10 mouse cellular contexts compared by ENCODE assay signal in genomic region chr15:79946790-79947189, GRCm38 (mm10). TPM values are rescaled to one million over a fixed set of nuclear protein-coding genes. Genes with fewer than 3 reads are reported as not detected.
DNase-seq lines count a peak whose midpoint lies in the region; ATAC-seq and TF ChIP-seq lines count a peak whose summit lies in the region.
"Had no signal": no experiment of that assay in that cellular context is flagged by ENCODE, and none has a peak within 500 bp of the region (broad histone marks: within the 10 kb centered on the region; RNA-seq: fewer than 3 reads in every experiment).

No protein-coding gene starts in this region.

- H3K4me3 ChIP-seq in kidney, adult 2 months (ENCODE audit: insufficient read depth, low read depth, low read length), result no peak overlapping the region
- no peak overlapping the region for H3K4me3 ChIP-seq in kidney, embryonic 15.5 days (replicated peaks)
- no peak overlapping the region for H3K4me3 ChIP-seq in neural tube, embryonic 15.5 days (replicated peaks)
- H3K4me3 ChIP-seq: heart, embryonic 13.5 days; neural tube, embryonic 12.5 days had no signal

- TF ChIP-seq POLR2A in kidney, adult 2 months (IDR thresholded peaks at IDR 0.05; ENCODE audit: low read depth, low read length), result no peak

- WGBS in kidney, adult 2 months, result 76% methylated on average over 9 of the region's 9 CpGs
- WGBS in kidney, embryonic 15.5 days, result 64% methylated on average over 9 of the region's 9 CpGs
- 62% methylated on average over 9 of the region's 9 CpGs for WGBS in neural tube, embryonic 15.5 days

- H3K4me1 ChIP-seq in kidney, adult 2 months (ENCODE audit: control insufficient read depth, insufficient read depth, low read length), result peaks cover 14% of the 10 kb centered on the region
- H3K4me1 ChIP-seq in kidney, embryonic 15.5 days, result peaks cover 28% of the 10 kb centered on the region
- peaks cover 28% of the 10 kb centered on the region for H3K4me1 ChIP-seq in neural tube, embryonic 15.5 days

- DNase-seq in kidney, adult 2 months, result peak; percentile 51
- DNase-seq in 416B (ENCODE audit: low read depth), result peak; percentile 71
- peak; percentile 39 for DNase-seq in CD4-positive helper T cell, adult 2 months (ENCODE audit: low read depth, low spot score)
- DNase-seq in induced T-regulatory cell, adult 2 months (ENCODE audit: low read depth), result peak; percentile 69
- no peak for DNase-seq in cerebellum, adult 11 months
- DNase-seq in urinary bladder, postnatal 4 days (ENCODE audit: low spot score in 2 of 2), result no peak

- H3K9ac ChIP-seq in kidney, embryonic 15.5 days, result no peak overlapping the region
- no peak overlapping the region for H3K9ac ChIP-seq in neural tube, embryonic 15.5 days (replicated peaks)
- H3K9ac ChIP-seq: heart, embryonic 13.5 days; neural tube, embryonic 12.5 days had no signal

- H3K4me2 ChIP-seq in kidney, embryonic 15.5 days, result no peak overlapping the region
- no peak overlapping the region for H3K4me2 ChIP-seq in neural tube, embryonic 15.5 days
- H3K4me2 ChIP-seq: heart, embryonic 13.5 days; neural tube, embryonic 12.5 days had no signal

- H3K27ac ChIP-seq in kidney, adult 2 months (ENCODE audit: insufficient read depth, low read depth, low read length), result no peak overlapping the region
- H3K27ac ChIP-seq in kidney, embryonic 15.5 days, result no peak overlapping the region
- H3K27ac ChIP-seq in neural tube, embryonic 15.5 days (replicated peaks), result no peak overlapping the region
- H3K27ac ChIP-seq: heart, embryonic 13.5 days; neural tube, embryonic 12.5 days had no signal

- no peaks in the 10 kb centered on the region for H3K27me3 ChIP-seq in kidney, adult 2 months (replicated peaks; ENCODE audit: control insufficient read depth, insufficient read depth, low read length)
- no peaks in the 10 kb centered on the region for H3K27me3 ChIP-seq in kidney, embryonic 15.5 days
- H3K27me3 ChIP-seq in neural tube, embryonic 15.5 days (replicated peaks), result 0 out of 2 replicates have a peak, but pooled peaks cover 3% of the 10 kb centered on the region
- H3K27me3 ChIP-seq: neural tube, embryonic 12.5 days had no signal

- H3K9me3 ChIP-seq in kidney, embryonic 15.5 days (replicated peaks), result no peaks in the 10 kb centered on the region
- H3K9me3 ChIP-seq in neural tube, embryonic 15.5 days (replicated peaks), result no peaks in the 10 kb centered on the region
- H3K9me3 ChIP-seq: heart, embryonic 13.5 days; neural tube, embryonic 12.5 days had no signal

- peak; percentile 47; the same call in 1 of the 2 replicates for TF ChIP-seq CTCF in kidney, adult 2 months (conservative IDR thresholded peaks at IDR 0.05; ENCODE audit: insufficient read depth, insufficient read length, low read depth, low read length)

- ATAC-seq in kidney, embryonic 15.5 days (replicated peaks; ENCODE audit: low FRiP score), result no peak
- ATAC-seq in neural tube, embryonic 15.5 days (ENCODE audit: low FRiP score), result no peak

- no peaks in the 10 kb centered on the region for H3K36me3 ChIP-seq in kidney, adult 2 months (ENCODE audit: control insufficient read depth, insufficient read depth, low read length)
- no peaks in the 10 kb centered on the region for H3K36me3 ChIP-seq in kidney, embryonic 15.5 days
- H3K36me3 ChIP-seq in neural tube, embryonic 15.5 days, result no peaks in the 10 kb centered on the region
- H3K36me3 ChIP-seq: heart, embryonic 13.5 days; neural tube, embryonic 12.5 days had no signal

RNA-seq across cellular contexts. Expression of gene Cbx7, which starts 24.1 kb away (rescaled TPM):
- 41.3 and 44.1 TPM in 2 replicates for polyA plus RNA-seq in kidney, adult 2 months (2012; rRNA removed)
- polyA plus RNA-seq in kidney, embryonic 15.5 days (2015; fragmentation: Nextera tagmentation; extraction: Ambion mirVana), result 2.9 and 3.0 TPM in 2 replicates
- polyA plus RNA-seq in neural tube, embryonic 15.5 days (2015; fragmentation: Nextera tagmentation; extraction: Ambion mirVana), result 4.1 and 4.6 TPM in 2 replicates

RNA-seq across cellular contexts. Expression of gene Apobec3, which starts 55.3 kb away (rescaled TPM):
- 9.5 and 13.4 TPM in 2 replicates for polyA plus RNA-seq in kidney, adult 2 months (2012; rRNA removed)
- polyA plus RNA-seq in kidney, embryonic 15.5 days (2015; fragmentation: Nextera tagmentation; extraction: Ambion mirVana), result 29.3 and 31.0 TPM in 2 replicates
- polyA plus RNA-seq in neural tube, embryonic 15.5 days (2015; fragmentation: Nextera tagmentation; extraction: Ambion mirVana), result 4.8 and 44.4 TPM in 2 replicates

Comparison
In these comparisons a context has a peak if more than half of its experiments do, and no peak if none do; other contexts are left out.
1. DNase-seq: peak in kidney, adult 2 months (single experiment), 416B (single experiment), CD4-positive helper T cell, adult 2 months (single experiment) and induced T-regulatory cell, adult 2 months (single experiment); none in cerebellum, adult 11 months (single experiment) and urinary bladder, postnatal 4 days (0 of 2).